Mouse (Mus musculus) neural tube, embryonic 13.5 days (tissue): ENCODE measurements around the gene Map4k1. TPM values are rescaled to one million over a fixed set of nuclear protein-coding genes. Genes with fewer than 3 reads are reported as not detected.

ENCODE experiments used
- ATAC-seq: fragments of 200-750 bp; cut with Nextera tagmentation; 2 replicates; pipeline ENCODE4 v1.8.0; 2017; ENCODE audit warnings: low read depth, mild to moderate bottlenecking, moderate TSS enrichment, moderate library complexity
- H3K27ac ChIP-seq: fragments of 300-500 bp; sonication (generic); replicated peaks from 2 replicates; pipeline ENCODE4 v1.5.1; 2015; ENCODE audit warnings: moderate library complexity, mild to moderate bottlenecking, inconsistent platforms
- H3K27me3 ChIP-seq: fragments of 300-500 bp; sonication (generic); 2 replicates; pipeline ENCODE4 v1.6.1; 2015; ENCODE audit warnings: mild to moderate bottlenecking, inconsistent platforms
- H3K36me3 ChIP-seq: fragments of 300-500 bp; sonication (generic); 2 replicates; pipeline ENCODE4 v1.6.1; 2015; ENCODE audit warnings: mild to moderate bottlenecking, inconsistent platforms
- H3K4me1 ChIP-seq: fragments of 300-500 bp; sonication (generic); replicated peaks from 2 replicates; pipeline ENCODE4 v1.6.1; 2015; ENCODE audit warnings: inconsistent platforms
- H3K4me2 ChIP-seq: fragments of 300-500 bp; sonication (generic); 2 replicates; pipeline ENCODE4 v1.6.1; 2015; ENCODE audit warnings: inconsistent platforms, mild to moderate bottlenecking, moderate library complexity
- H3K4me3 ChIP-seq: fragments of 300-500 bp; sonication (generic); 2 replicates; pipeline ENCODE4 v1.5.1; 2015; ENCODE audit warnings: mild to moderate bottlenecking, inconsistent platforms
- H3K9ac ChIP-seq: fragments of 300-500 bp; sonication (generic); 2 replicates; pipeline ENCODE4 v1.6.1; 2015; ENCODE audit warnings: moderate library complexity, mild to moderate bottlenecking, inconsistent platforms
- H3K9me3 ChIP-seq: fragments of 300-500 bp; sonication (generic); 2 replicates; pipeline ENCODE4 v1.6.1; 2016; ENCODE audit warnings: inconsistent platforms
- WGBS: fragments of 180-500 bp; shearing (Covaris S2); methylation state at CpG from one replicate; pipeline ENCODE4 v1.1.7; 2015; 5-methylcytosine and 5-hydroxymethylcytosine counted together
- polyA plus RNA-seq: library from polyadenylated mRNA; unstranded; fragments of >200 nt; fragmentation: Nextera tagmentation; extraction: Ambion mirVana; gene quantifications from 2 replicates; pipeline ENCODE4 v1.2.1, GENCODE M21; 2015

The Map4k1 gene
- polyA plus RNA-seq, 1 experiment from 2014 or later = 4.1 TPM

GRCm38 (mm10) chr7:28985207-28985606 is 3.4 kb downstream of the Map4k1 start:
- Histone ChIP-seq H3K4me2 (no peak overlapping the region), H3K9me3 (no peaks in the 10 kb centered on the region), H3K4me1 (peaks cover 20% of the 10 kb centered on the region), H3K27ac (no peak overlapping the region), H3K4me3 (no peak overlapping the region), H3K36me3 (no peaks in the 10 kb centered on the region), H3K27me3 (no peaks in the 10 kb centered on the region), H3K9ac (no peak overlapping the region)
- 89% methylated on average over 7 of the region's 7 CpGs for WGBS
- ATAC-seq = no peak

GRCm38 (mm10) chr7:28990766-28991273 is 9.0 kb downstream of the Map4k1 start:
- H3K27me3 ChIP-seq = no peaks in the 10 kb centered on the region
- no peak for ATAC-seq
- no peaks in the 10 kb centered on the region for H3K36me3 ChIP-seq
- H3K4me3 ChIP-seq = no peak overlapping the region
- WGBS = 64% methylated on average over 14 of the region's 14 CpGs
- H3K9ac ChIP-seq = no peak overlapping the region
- no peak overlapping the region for H3K4me2 ChIP-seq
- H3K4me1 ChIP-seq = no peaks in the 10 kb centered on the region
- H3K9me3 ChIP-seq = no peaks in the 10 kb centered on the region
- no peak overlapping the region for H3K27ac ChIP-seq

- H3K4me1 ChIP-seq = no peaks in the 10 kb centered on the region
- H3K27ac ChIP-seq = no peak overlapping the region
- ATAC-seq = no peak
- WGBS = 66% methylated on average over 5 of the region's 5 CpGs
- H3K36me3 ChIP-seq = no peaks in the 10 kb centered on the region
- no peak overlapping the region for H3K4me2 ChIP-seq
- H3K9me3 ChIP-seq = no peaks in the 10 kb centered on the region
- no peak overlapping the region for H3K4me3 ChIP-seq
- H3K9ac ChIP-seq = no peak overlapping the region
- no peaks in the 10 kb centered on the region for H3K27me3 ChIP-seq
Measured at GRCm38 (mm10) chr7:28991616-28992015, 9.8 kb downstream of the Map4k1 start.

- no peak overlapping the region for H3K4me3 ChIP-seq
- no peaks in the 10 kb centered on the region for H3K36me3 ChIP-seq
- no peak overlapping the region for H3K9ac ChIP-seq
- 87% methylated on average over 3 of the region's 3 CpGs for WGBS
- ATAC-seq = no peak
- H3K9me3 ChIP-seq = no peaks in the 10 kb centered on the region
- no peak overlapping the region for H3K27ac ChIP-seq
- no peaks in the 10 kb centered on the region for H3K27me3 ChIP-seq
- H3K4me1 ChIP-seq = no peaks in the 10 kb centered on the region
- H3K4me2 ChIP-seq = no peak overlapping the region
Measured at GRCm38 (mm10) chr7:28992997-28993396, 11.1 kb downstream of the Map4k1 start.

GRCm38 (mm10) chr7:28993402-28993801 is 11.6 kb downstream of the Map4k1 start:
- Histone ChIP-seq H3K4me2 (no peak overlapping the region), H3K9me3 (no peaks in the 10 kb centered on the region), H3K36me3 (no peaks in the 10 kb centered on the region), H3K9ac (no peak overlapping the region), H3K4me3 (no peak overlapping the region), H3K4me1 (no peaks in the 10 kb centered on the region), H3K27ac (no peak overlapping the region), H3K27me3 (no peaks in the 10 kb centered on the region)
- ATAC-seq = no peak
- 85% methylated on average over 3 of the region's 3 CpGs for WGBS

GRCm38 (mm10) chr7:29000651-29001605 is 19.1 kb downstream of the Map4k1 start:
- peak overlapping the region; percentile 69 for H3K4me2 ChIP-seq
- H3K9ac ChIP-seq = peak overlapping the region; percentile 71
- no peaks in the 10 kb centered on the region for H3K36me3 ChIP-seq
- peak overlapping the region; percentile 42 for H3K4me3 ChIP-seq
- peak; percentile 71 for ATAC-seq
- H3K27me3 ChIP-seq = peaks cover 4% of the 10 kb centered on the region
- WGBS = 6% methylated on average over 43 of the region's 43 CpGs
- no peaks in the 10 kb centered on the region for H3K9me3 ChIP-seq
- H3K4me1 ChIP-seq = peaks cover 11% of the 10 kb centered on the region; the same call in 1 of the 2 replicates
- H3K27ac ChIP-seq = peak overlapping the region; percentile 34

GRCm38 (mm10) chr7:29007224-29008101 is 25.6 kb downstream of the Map4k1 start:
- Histone ChIP-seq H3K27ac (no peak overlapping the region), H3K9ac (no peak overlapping the region), H3K4me2 (no peak overlapping the region), H3K27me3 (peaks cover 1% of the 10 kb centered on the region), H3K9me3 (no peaks in the 10 kb centered on the region), H3K4me1 (no peaks in the 10 kb centered on the region), H3K36me3 (no peaks in the 10 kb centered on the region), H3K4me3 (no peak overlapping the region)
- 78% methylated on average over 9 of the region's 9 CpGs for WGBS
- ATAC-seq = no peak

GRCm38 (mm10) chr7:29008171-29008570 is 26.3 kb downstream of the Map4k1 start:
- H3K4me3 ChIP-seq = no peak overlapping the region
- H3K27ac ChIP-seq = no peak overlapping the region
- 94% methylated on average over 10 of the region's 10 CpGs for WGBS
- ATAC-seq = no peak
- H3K4me2 ChIP-seq = no peak overlapping the region
- H3K9me3 ChIP-seq = no peaks in the 10 kb centered on the region
- H3K27me3 ChIP-seq = no peaks in the 10 kb centered on the region
- H3K36me3 ChIP-seq = no peaks in the 10 kb centered on the region
- no peaks in the 10 kb centered on the region for H3K4me1 ChIP-seq
- H3K9ac ChIP-seq = no peak overlapping the region

- Histone ChIP-seq H3K4me3 (no peak overlapping the region), H3K4me2 (no peak overlapping the region), H3K9ac (no peak overlapping the region), H3K27me3 (no peaks in the 10 kb centered on the region), H3K4me1 (no peaks in the 10 kb centered on the region), H3K9me3 (no peaks in the 10 kb centered on the region), H3K36me3 (no peaks in the 10 kb centered on the region), H3K27ac (no peak overlapping the region)
- 80% methylated on average over 9 of the region's 9 CpGs for WGBS
- no peak for ATAC-seq
Measured at GRCm38 (mm10) chr7:29008714-29009113, 26.9 kb downstream of the Map4k1 start.

GRCm38 (mm10) chr7:29014984-29015383 is 33.1 kb downstream of the Map4k1 start:
- H3K9me3 ChIP-seq = peaks cover 3% of the 10 kb centered on the region
- H3K9ac ChIP-seq = no peak overlapping the region
- H3K27me3 ChIP-seq = peaks cover 36% of the 10 kb centered on the region
- H3K36me3 ChIP-seq = no peaks in the 10 kb centered on the region
- H3K4me3 ChIP-seq = no peak overlapping the region
- H3K4me1 ChIP-seq = peaks cover 9% of the 10 kb centered on the region
- WGBS = 97% methylated on average over 1 of the region's 1 CpGs
- no peak overlapping the region for H3K4me2 ChIP-seq
- no peak for ATAC-seq
- no peak overlapping the region for H3K27ac ChIP-seq

GRCm38 (mm10) chr7:29016440-29016839 is 34.6 kb downstream of the Map4k1 start:
- Histone ChIP-seq H3K4me2 (no peak overlapping the region), H3K36me3 (no peaks in the 10 kb centered on the region), H3K9ac (no peak overlapping the region), H3K9me3 (peaks cover 3% of the 10 kb centered on the region), H3K4me3 (no peak overlapping the region), H3K4me1 (peaks cover 10% of the 10 kb centered on the region), H3K27ac (no peak overlapping the region), H3K27me3 (peaks cover 51% of the 10 kb centered on the region)
- 87% methylated on average over 7 of the region's 7 CpGs for WGBS
- no peak for ATAC-seq

GRCm38 (mm10) chr7:29017222-29017621 is 35.4 kb downstream of the Map4k1 start:
- ATAC-seq = no peak
- no peak overlapping the region for H3K9ac ChIP-seq
- no peak overlapping the region for H3K4me3 ChIP-seq
- peaks cover 52% of the 10 kb centered on the region for H3K27me3 ChIP-seq
- 88% methylated on average over 7 of the region's 7 CpGs for WGBS
- no peak overlapping the region for H3K4me2 ChIP-seq
- no peaks in the 10 kb centered on the region for H3K36me3 ChIP-seq
- H3K4me1 ChIP-seq = peaks cover 10% of the 10 kb centered on the region
- no peak overlapping the region for H3K27ac ChIP-seq
- H3K9me3 ChIP-seq = peaks cover 3% of the 10 kb centered on the region
